Mouse (Mus musculus) kidney, embryonic 15.5 days (tissue): ENCODE results near the gene Brd4. TPM values are rescaled to one million over a fixed set of nuclear protein-coding genes. Genes with fewer than 3 reads are reported as not detected.

Source experiments
- ATAC-seq: fragments of 200-750 bp; cut with Nextera tagmentation; replicated peaks from 2 replicates; pipeline ENCODE4 v1.8.0; 2017; ENCODE audit warnings: moderate TSS enrichment; ENCODE audit not compliant: low FRiP score
- H3K27ac ChIP-seq: fragments of 300-500 bp; sonication (generic); 2 replicates; pipeline ENCODE4 v1.5.1; 2015; ENCODE audit warnings: mild to moderate bottlenecking, inconsistent platforms
- H3K27me3 ChIP-seq: fragments of 300-500 bp; sonication (generic); 2 replicates; pipeline ENCODE4 v1.6.1; 2015; ENCODE audit warnings: inconsistent platforms
- H3K36me3 ChIP-seq: fragments of 300-500 bp; sonication (generic); 2 replicates; pipeline ENCODE4 v1.6.1; 2015; ENCODE audit warnings: inconsistent platforms
- H3K4me1 ChIP-seq: fragments of 300-500 bp; sonication (generic); 2 replicates; pipeline ENCODE4 v1.6.1; 2015; ENCODE audit warnings: inconsistent platforms
- H3K4me2 ChIP-seq: fragments of 300-500 bp; sonication (generic); 2 replicates; pipeline ENCODE4 v1.6.1; 2015; ENCODE audit warnings: moderate library complexity, mild to moderate bottlenecking, inconsistent platforms
- H3K4me3 ChIP-seq: fragments of 300-500 bp; sonication (generic); replicated peaks from 2 replicates; pipeline ENCODE4 v1.5.1; 2015; ENCODE audit warnings: mild to moderate bottlenecking, inconsistent platforms
- H3K9ac ChIP-seq: fragments of 300-500 bp; sonication (generic); 2 replicates; pipeline ENCODE4 v1.6.1; 2015; ENCODE audit warnings: mild to moderate bottlenecking, inconsistent platforms
- H3K9me3 ChIP-seq: fragments of 300-500 bp; sonication (generic); replicated peaks from 2 replicates; pipeline ENCODE4 v1.6.1; 2016; ENCODE audit warnings: inconsistent platforms
- WGBS: fragments of 180-500 bp; shearing (Covaris S2); methylation state at CpG from one replicate; pipeline ENCODE4 v1.1.7; 2015; ENCODE audit warnings: mixed read lengths; 5-methylcytosine and 5-hydroxymethylcytosine counted together
- polyA plus RNA-seq: library from polyadenylated mRNA; unstranded; fragments of >200 nt; fragmentation: Nextera tagmentation; extraction: Ambion mirVana; gene quantifications from 2 replicates; pipeline ENCODE4 v1.2.1, GENCODE M21; 2015

Brd4 gene
- polyA plus RNA-seq, 1 experiment from 2014 or later: 100 TPM

DNA sequence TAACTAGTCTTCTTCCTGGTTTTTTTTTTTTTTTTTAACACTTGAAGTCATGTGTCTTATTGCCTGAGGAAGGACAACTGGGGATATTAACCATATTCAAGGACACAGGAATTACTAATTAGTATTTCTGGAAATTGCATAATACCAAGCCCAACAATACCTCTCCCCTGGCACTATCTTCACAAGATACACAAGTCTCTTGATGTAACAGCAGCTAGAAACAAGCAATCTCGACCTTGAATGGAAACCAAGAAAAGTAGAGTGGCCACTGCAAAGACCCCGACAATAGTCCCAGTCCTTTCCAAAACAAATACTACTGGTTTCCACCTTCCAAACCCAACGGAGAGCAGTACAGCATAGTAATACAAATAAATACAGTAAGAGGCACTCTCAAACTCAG is 9.0 kb downstream of the Brd4 start:
- Histone ChIP-seq H3K9me3 (no peaks in the 10 kb centered on the region), H3K9ac (no peak overlapping the region), H3K27ac (no peak overlapping the region), H3K4me1 (peaks cover 15% of the 10 kb centered on the region; the same call in 1 of the 2 replicates), H3K36me3 (no peaks in the 10 kb centered on the region), H3K4me3 (no peak overlapping the region), H3K27me3 (no peaks in the 10 kb centered on the region), H3K4me2 (no peak overlapping the region)
- WGBS: 89% methylated on average over 3 of the region's 3 CpGs
- ATAC-seq: no peak

GRCm38 (mm10) chr17:32269151-32269550 is 15.4 kb downstream of the Brd4 start:
- Histone ChIP-seq H3K4me3 (no peak overlapping the region), H3K27me3 (no peaks in the 10 kb centered on the region), H3K9me3 (no peaks in the 10 kb centered on the region), H3K27ac (no peak overlapping the region), H3K9ac (no peak overlapping the region), H3K36me3 (0 out of 2 replicates have a peak, but pooled peaks cover 4% of the 10 kb centered on the region), H3K4me2 (no peak overlapping the region), H3K4me1 (peaks cover 10% of the 10 kb centered on the region; the same call in 1 of the 2 replicates)
- 91% methylated on average over 7 of the region's 7 CpGs for WGBS
- ATAC-seq: no peak

DNA sequence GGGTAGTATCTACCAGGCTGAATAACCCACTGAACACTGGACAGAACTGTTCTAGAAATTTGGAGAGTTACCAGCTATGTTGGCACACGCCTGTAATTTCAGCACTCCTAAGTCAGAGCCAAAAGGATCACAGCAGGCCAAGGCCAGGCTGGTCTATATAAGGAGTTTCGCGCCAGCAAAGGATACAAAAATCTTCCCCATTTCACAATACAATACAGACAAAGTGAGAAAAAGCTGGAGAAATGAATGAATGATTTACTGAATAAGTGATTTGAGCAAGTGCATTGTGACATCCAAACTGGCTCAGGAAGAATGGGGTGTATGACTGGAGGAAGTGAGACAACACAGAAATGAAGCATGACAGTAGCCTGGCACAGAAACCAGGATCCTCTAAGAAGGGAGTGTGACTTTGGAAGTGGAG is 16.0 kb downstream of the Brd4 start:
- ATAC-seq: no peak
- H3K9ac ChIP-seq: no peak overlapping the region
- H3K27me3 ChIP-seq: no peaks in the 10 kb centered on the region
- H3K9me3 ChIP-seq: no peaks in the 10 kb centered on the region
- 0 out of 2 replicates have a peak, but pooled peaks cover 4% of the 10 kb centered on the region for H3K36me3 ChIP-seq
- peaks cover 8% of the 10 kb centered on the region; the same call in 1 of the 2 replicates for H3K4me1 ChIP-seq
- 89% methylated on average over 3 of the region's 3 CpGs for WGBS
- H3K4me2 ChIP-seq: no peak overlapping the region
- H3K4me3 ChIP-seq: no peak overlapping the region
- no peak overlapping the region for H3K27ac ChIP-seq

DNA sequence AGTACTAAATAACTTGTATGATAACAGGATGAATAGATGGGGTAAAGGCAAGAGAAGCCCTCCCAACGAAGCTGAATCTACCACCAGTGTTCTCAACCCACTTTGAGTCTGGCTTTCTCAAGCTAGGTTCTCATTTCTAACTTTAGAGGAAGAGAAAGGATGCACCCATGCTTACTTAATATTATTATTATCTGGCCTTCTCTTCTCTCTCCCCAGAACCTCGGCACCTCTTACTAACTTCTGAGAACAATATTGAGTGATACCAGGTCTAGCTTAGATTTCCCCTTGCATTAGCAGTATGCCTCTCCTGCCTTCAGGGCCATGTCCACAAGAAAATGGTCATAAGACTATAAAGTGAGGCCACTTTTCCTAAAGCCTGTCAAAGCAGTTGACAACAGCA is 16.4 kb downstream of the Brd4 start:
- 0 out of 2 replicates have a peak, but pooled peaks cover 4% of the 10 kb centered on the region for H3K36me3 ChIP-seq
- no peaks in the 10 kb centered on the region for H3K9me3 ChIP-seq
- no peak overlapping the region for H3K4me2 ChIP-seq
- no peaks in the 10 kb centered on the region for H3K27me3 ChIP-seq
- no peak overlapping the region for H3K9ac ChIP-seq
- no peak for ATAC-seq
- H3K27ac ChIP-seq: no peak overlapping the region
- WGBS: 83% methylated on average over 2 of the region's 2 CpGs
- no peak overlapping the region for H3K4me3 ChIP-seq
- peaks cover 8% of the 10 kb centered on the region; the same call in 1 of the 2 replicates for H3K4me1 ChIP-seq

DNA sequence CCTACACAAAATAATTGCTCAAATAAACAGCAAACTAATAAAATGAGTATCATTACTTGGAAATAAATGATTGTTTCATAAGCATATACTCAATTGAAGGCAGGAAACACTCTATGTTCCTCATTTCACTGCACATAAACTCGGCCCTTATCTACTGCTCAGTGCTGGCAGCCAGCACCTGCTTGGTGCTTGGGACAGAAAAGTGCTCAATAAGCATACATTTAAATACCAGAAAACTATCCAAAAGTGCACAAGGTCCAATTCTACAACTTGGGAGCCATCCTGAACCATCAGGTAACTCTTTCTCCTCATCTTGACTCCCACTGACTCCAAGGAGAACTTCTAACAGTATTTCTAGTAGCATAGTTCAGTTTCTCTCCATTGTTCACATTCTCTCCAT is 16.9 kb downstream of the Brd4 start:
- Histone ChIP-seq H3K4me1 (peaks cover 8% of the 10 kb centered on the region; the same call in 1 of the 2 replicates), H3K36me3 (0 out of 2 replicates have a peak, but pooled peaks cover 4% of the 10 kb centered on the region), H3K4me3 (no peak overlapping the region), H3K27ac (no peak overlapping the region), H3K27me3 (no peaks in the 10 kb centered on the region), H3K9me3 (no peaks in the 10 kb centered on the region), H3K9ac (no peak overlapping the region), H3K4me2 (no peak overlapping the region)
- 92% methylated on average over 1 of the region's 1 CpGs for WGBS
- ATAC-seq: no peak

- 96% methylated on average over 2 of the region's 2 CpGs for WGBS
- Histone ChIP-seq H3K4me1 (no peaks in the 10 kb centered on the region), H3K27me3 (no peaks in the 10 kb centered on the region), H3K9ac (no peak overlapping the region), H3K4me2 (no peak overlapping the region), H3K27ac (no peak overlapping the region), H3K4me3 (no peak overlapping the region), H3K9me3 (no peaks in the 10 kb centered on the region), H3K36me3 (0 out of 2 replicates have a peak, but pooled peaks cover 3% of the 10 kb centered on the region)
- no peak for ATAC-seq
Observed at GRCm38 (mm10) chr17:32263672-32264071, 20.9 kb downstream of the Brd4 start.

- H3K36me3 ChIP-seq: no peaks in the 10 kb centered on the region
- no peaks in the 10 kb centered on the region for H3K9me3 ChIP-seq
- no peak for ATAC-seq
- H3K27me3 ChIP-seq: no peaks in the 10 kb centered on the region
- H3K9ac ChIP-seq: no peak overlapping the region
- no peak overlapping the region for H3K27ac ChIP-seq
- no peak overlapping the region for H3K4me2 ChIP-seq
- peaks cover under 1% of the 10 kb centered on the region; the same call in 1 of the 2 replicates for H3K4me1 ChIP-seq
- 88% methylated on average over 8 of the region's 8 CpGs for WGBS
- no peak overlapping the region for H3K4me3 ChIP-seq
Observed at GRCm38 (mm10) chr17:32262831-32263559, 21.5 kb downstream of the Brd4 start.

- Histone ChIP-seq H3K9me3 (no peaks in the 10 kb centered on the region), H3K9ac (no peak overlapping the region), H3K27ac (no peak overlapping the region), H3K27me3 (no peaks in the 10 kb centered on the region), H3K4me2 (no peak overlapping the region), H3K4me1 (peaks cover 2% of the 10 kb centered on the region; the same call in 1 of the 2 replicates), H3K36me3 (no peaks in the 10 kb centered on the region), H3K4me3 (no peak overlapping the region)
- 95% methylated on average over 2 of the region's 2 CpGs for WGBS
- no peak for ATAC-seq
Observed at GRCm38 (mm10) chr17:32258869-32259268, 25.7 kb downstream of the Brd4 start.

- WGBS: 69% methylated on average over 6 of the region's 6 CpGs
- no peak for ATAC-seq
- Histone ChIP-seq H3K27me3 (no peaks in the 10 kb centered on the region), H3K4me1 (peaks cover 2% of the 10 kb centered on the region; the same call in 1 of the 2 replicates), H3K4me2 (no peak overlapping the region), H3K9ac (no peak overlapping the region), H3K27ac (no peak overlapping the region), H3K4me3 (no peak overlapping the region), H3K9me3 (no peaks in the 10 kb centered on the region), H3K36me3 (peaks cover 4% of the 10 kb centered on the region; the same call in 1 of the 2 replicates)
Observed at GRCm38 (mm10) chr17:32257944-32258343, 26.6 kb downstream of the Brd4 start.

- Histone ChIP-seq H3K4me1 (peaks cover 2% of the 10 kb centered on the region; the same call in 1 of the 2 replicates), H3K27me3 (no peaks in the 10 kb centered on the region), H3K9me3 (no peaks in the 10 kb centered on the region), H3K4me3 (no peak overlapping the region), H3K9ac (no peak overlapping the region), H3K27ac (no peak overlapping the region), H3K4me2 (no peak overlapping the region), H3K36me3 (peaks cover 9% of the 10 kb centered on the region)
- ATAC-seq: no peak
- WGBS: 88% methylated on average over 2 of the region's 2 CpGs
Observed at GRCm38 (mm10) chr17:32257452-32257851, 27.1 kb downstream of the Brd4 start.

DNA sequence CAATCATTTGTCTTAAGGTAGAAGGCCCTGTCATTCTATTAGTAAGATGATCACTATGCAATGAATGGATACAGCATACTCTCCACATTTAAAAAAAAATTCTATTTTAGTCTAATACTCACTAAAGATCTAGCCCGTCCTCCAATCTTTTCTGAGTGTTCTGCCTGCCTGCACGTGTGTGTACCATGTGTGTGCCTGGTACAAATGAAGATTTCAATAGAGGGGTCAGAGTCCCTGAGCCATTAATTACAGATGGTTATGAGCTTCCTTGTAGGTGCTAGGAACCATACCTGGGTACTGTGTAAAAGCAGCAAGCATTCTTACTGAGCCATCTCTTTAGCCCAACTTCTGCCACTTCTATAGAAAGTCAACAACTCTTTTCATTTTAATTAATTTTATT is 27.6 kb downstream of the Brd4 start:
- H3K36me3 ChIP-seq: peaks cover 11% of the 10 kb centered on the region
- H3K4me3 ChIP-seq: no peak overlapping the region
- no peak overlapping the region for H3K4me2 ChIP-seq
- peaks cover 4% of the 10 kb centered on the region; the same call in 1 of the 2 replicates for H3K4me1 ChIP-seq
- H3K27ac ChIP-seq: no peak overlapping the region
- H3K9ac ChIP-seq: no peak overlapping the region
- WGBS: 84% methylated on average over 2 of the region's 2 CpGs
- H3K9me3 ChIP-seq: no peaks in the 10 kb centered on the region
- H3K27me3 ChIP-seq: no peaks in the 10 kb centered on the region
- ATAC-seq: no peak

GRCm38 (mm10) chr17:32253261-32253660 is 31.3 kb downstream of the Brd4 start:
- Histone ChIP-seq H3K9me3 (no peaks in the 10 kb centered on the region), H3K36me3 (peaks cover 22% of the 10 kb centered on the region), H3K4me2 (no peak overlapping the region), H3K4me3 (no peak overlapping the region), H3K27ac (no peak overlapping the region), H3K4me1 (peaks cover 4% of the 10 kb centered on the region; the same call in 1 of the 2 replicates), H3K27me3 (no peaks in the 10 kb centered on the region), H3K9ac (no peak overlapping the region)
- WGBS: 91% methylated on average over 2 of the region's 2 CpGs
- ATAC-seq: no peak
